Mouse (Mus musculus) lung, postnatal 36 days (tissue): ENCODE measurements around the gene Ube2f.

Experiments
- DNase-seq: peaks from one replicate; pipeline ENCODE4 v3.0.0; 2022; ENCODE audit warnings: mixed read lengths

Ube2f gene

GRCm38 (mm10) chr1:91299026-91299706, 49.1 kb downstream of the Ube2f start:
- DNase-seq: no peak

- peak; percentile 35 for DNase-seq
Measured at GRCm38 (mm10) chr1:91299707-91300426, 49.8 kb downstream of the Ube2f start.

GRCm38 (mm10) chr1:91301206-91301920, 51.3 kb downstream of the Ube2f start:
- peak; percentile 31 for DNase-seq

- DNase-seq: peak; percentile 49
Measured at GRCm38 (mm10) chr1:91302021-91302420, 51.9 kb downstream of the Ube2f start.

- DNase-seq: no peak
Measured at GRCm38 (mm10) chr1:91304621-91305020, 54.5 kb downstream of the Ube2f start.

- DNase-seq: no peak
Measured at GRCm38 (mm10) chr1:91309366-91310085, 59.4 kb downstream of the Ube2f start.

GRCm38 (mm10) chr1:91312273-91312672, 62.2 kb downstream of the Ube2f start:
- DNase-seq: peak; percentile 40

- DNase-seq: no peak
Measured at GRCm38 (mm10) chr1:91313251-91313650, 63.1 kb downstream of the Ube2f start.

- DNase-seq: no peak
Measured at GRCm38 (mm10) chr1:91317656-91318055, 67.6 kb downstream of the Ube2f start.

GRCm38 (mm10) chr1:91321760-91322438, 71.8 kb downstream of the Ube2f start, which contains the start of gene Espnl:
Gene Espnl (plus strand): TSS chr1:91322075.
- DNase-seq: no peak

- DNase-seq: no peak
Measured at GRCm38 (mm10) chr1:91324646-91325045, 74.5 kb downstream of the Ube2f start.

- no peak for DNase-seq
Measured at GRCm38 (mm10) chr1:91325488-91326042, 75.5 kb downstream of the Ube2f start.

GRCm38 (mm10) chr1:91332102-91332501, 82.0 kb downstream of the Ube2f start:
- DNase-seq: no peak

- DNase-seq: no peak
Measured at GRCm38 (mm10) chr1:91333582-91333981, 83.5 kb downstream of the Ube2f start.

GRCm38 (mm10) chr1:91337355-91337754, 87.3 kb downstream of the Ube2f start:
- no peak for DNase-seq
